Mouse (Mus musculus) large intestine, adult 2 months (tissue): ENCODE data around the gene Ube2s. TPM values are rescaled to one million over a fixed set of nuclear protein-coding genes. Genes with fewer than 3 reads are reported as not detected.
"Not testable (repeated sequence)": the region's sequence is repeated elsewhere in the genome, so short reads cannot be mapped to it uniquely, and the experiment has no call there.

Source experiments
- DNase-seq: peaks from one replicate; pipeline ENCODE4 v3.0.0-alpha.2; 2012; ENCODE audit warnings: low read depth, low spot score
- WGBS: fragments of 180-500 bp; shearing (Covaris S2); methylation state at CpG from one replicate; pipeline ENCODE4 v1.1.7; 2018; 5-methylcytosine and 5-hydroxymethylcytosine counted together
- polyA plus RNA-seq: library from polyadenylated mRNA; depleted of rRNA; stranded (reverse); fragments of >200 nt; gene quantifications from 2 replicates; pipeline ENCODE4 v1.2.3, GENCODE M21; 2012

Ube2s gene
- polyA plus RNA-seq, 1 experiment = 501 TPM

DNA sequence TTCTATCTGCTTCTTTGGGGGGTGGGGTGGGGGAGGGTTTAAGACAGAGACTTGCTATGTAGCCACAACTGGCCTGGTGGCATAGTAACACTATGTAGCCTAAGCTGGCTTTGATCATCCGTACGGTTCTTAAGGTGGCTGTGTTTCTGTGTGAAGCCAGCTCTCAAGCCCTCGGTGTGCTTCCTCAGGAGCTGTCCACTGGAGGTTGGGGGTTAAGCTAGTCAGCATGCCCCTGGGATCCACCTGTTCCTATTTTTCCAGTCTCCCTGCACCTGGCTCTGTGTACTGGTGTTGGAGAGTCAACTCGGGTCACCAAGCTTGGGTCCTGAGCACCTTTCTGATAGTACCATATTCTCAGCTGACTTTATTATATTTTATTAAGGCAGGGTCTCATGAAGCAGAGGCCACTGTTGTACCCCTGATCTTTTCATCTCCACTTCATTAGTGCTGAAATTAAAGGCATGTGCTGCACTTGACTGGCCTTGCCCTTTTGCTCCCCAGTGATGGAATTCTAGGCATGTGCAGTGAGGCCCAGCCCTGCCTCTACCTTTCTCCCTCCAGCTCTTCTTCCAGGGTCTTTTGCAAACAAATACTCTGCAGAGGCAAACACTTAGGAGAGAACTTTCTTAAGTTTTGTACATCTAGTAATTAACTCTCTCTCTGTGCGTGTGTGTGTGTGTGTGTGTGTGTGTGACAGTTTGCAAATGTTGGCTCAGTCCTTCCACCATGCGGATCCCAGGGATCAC, 9.9 kb upstream of the Ube2s start:
- DNase-seq = no peak
- WGBS = 66% methylated on average over 6 of the region's 6 CpGs

DNA sequence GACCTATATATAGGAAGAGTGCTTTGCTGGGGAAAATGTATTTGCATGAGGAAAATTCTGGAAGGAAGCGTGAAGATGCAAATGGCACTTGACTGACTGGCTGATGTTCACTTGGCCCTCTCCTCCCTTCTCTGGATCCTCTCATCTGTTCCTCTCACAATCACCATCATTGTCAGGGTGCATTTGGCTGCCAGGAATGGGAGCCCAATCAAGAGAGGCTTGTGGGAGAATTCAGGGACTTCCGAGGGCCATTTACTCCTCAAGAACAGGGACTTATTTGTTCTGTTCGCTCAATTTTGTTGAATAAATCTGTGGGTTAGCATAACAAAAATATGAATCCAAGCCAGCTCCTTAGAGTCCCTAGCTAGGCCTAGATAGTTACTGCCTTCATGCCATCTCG, 9.3 kb upstream of the Ube2s start:
- WGBS = 78% methylated on average over 4 of the region's 4 CpGs
- no peak for DNase-seq

DNA sequence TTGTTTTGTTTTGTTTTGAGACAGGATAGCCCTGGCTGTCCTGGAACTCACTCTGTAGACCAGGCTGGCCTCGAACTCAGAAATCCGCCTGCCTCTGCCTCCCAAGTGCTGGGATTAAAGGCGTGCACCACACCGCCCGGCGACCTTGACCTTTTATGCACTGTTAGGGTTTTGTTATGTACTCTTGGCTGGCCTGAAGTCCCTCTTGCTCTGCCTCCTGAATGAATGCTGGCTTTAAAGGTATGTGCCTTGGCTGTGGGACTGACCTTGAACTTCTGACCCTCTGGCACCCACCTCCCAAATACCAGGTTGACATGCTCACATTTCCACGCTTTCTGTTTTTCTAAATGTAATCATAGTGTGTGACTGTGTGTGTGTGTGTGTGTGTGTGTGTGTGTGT, 8.5 kb upstream of the Ube2s start:
- not testable (repeated sequence) for DNase-seq
- 85% methylated on average over 7 of the region's 7 CpGs for WGBS

DNA sequence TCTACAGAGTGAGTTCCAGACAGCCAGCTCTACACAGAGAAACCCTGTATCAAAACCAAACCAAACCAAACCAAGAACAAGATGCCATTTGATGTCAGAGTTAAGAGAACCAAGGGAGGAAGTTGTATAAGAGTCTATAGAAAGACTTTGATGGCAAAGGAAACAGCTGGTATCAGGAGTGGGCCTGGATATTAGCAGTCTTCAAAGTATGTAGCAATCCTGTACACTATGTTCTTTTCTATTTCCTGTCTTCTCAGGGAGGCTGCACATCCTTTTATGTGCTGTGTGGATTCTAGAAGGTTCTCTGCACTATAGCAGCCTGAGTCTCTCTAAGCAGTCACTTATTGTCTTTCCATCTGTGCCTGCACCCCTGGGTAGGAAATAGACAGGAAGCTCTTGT, 4.2 kb upstream of the Ube2s start:
- DNase-seq = no peak

DNA sequence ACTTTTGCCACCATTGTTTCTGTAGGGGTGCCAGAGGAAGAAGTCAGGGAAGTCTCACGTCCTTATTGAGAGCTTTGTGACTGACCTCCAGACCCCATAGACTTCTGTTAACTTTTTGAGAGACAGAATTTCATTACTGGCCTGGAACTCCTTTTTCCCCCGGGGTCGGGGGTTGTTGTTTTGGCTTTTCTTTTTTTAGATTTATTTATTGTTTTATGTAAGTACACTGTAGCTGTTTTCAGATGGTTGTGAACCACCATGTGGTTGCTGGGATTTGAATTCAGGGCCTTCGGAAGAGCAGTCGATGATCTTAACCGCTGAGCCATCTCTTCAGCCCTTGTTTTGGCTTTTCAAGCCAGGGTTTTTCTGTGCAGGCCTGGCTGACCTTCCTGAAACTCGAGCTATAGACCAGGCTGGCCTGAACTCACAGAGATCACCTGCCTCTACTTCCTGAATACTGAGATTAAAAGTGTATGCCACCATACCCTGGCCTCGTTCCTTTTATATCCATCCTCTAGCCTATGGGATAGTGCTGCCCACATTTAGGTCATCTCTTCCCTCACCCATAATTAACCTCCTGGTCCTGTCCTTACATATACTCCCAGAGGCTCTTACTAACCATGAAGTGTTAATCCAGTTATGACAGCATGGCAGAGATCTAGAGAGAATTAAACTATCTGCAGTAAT, 858 bp upstream of the Ube2s start:
- WGBS = 9% methylated on average over 8 of the region's 8 CpGs
- no peak for DNase-seq

DNA sequence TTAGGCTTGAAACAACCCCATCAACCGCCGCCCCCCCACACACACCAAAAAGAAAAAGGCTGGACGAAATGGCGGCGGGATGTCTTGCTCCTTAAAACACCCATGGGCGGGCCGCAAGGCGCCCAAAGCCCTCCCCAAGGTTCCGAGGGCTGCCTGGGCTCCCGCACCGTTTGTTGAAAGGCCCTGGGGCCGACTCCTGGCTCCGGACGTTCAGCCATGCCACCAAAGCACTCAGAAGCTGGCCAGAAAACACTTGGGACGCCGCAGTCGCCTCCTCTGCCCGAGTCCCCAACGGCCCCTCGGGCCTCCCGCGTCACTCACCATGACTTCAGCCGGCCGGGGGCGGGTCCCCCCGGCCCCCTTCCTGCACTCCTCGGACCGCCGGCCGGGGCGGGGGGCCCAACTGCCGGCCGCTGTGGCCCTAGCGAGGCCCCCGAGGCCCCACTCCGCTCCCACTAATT, 518 bp downstream of the Ube2s start:
- no peak for DNase-seq
- WGBS = under 1% methylated on average over 31 of the region's 36 CpGs

DNA sequence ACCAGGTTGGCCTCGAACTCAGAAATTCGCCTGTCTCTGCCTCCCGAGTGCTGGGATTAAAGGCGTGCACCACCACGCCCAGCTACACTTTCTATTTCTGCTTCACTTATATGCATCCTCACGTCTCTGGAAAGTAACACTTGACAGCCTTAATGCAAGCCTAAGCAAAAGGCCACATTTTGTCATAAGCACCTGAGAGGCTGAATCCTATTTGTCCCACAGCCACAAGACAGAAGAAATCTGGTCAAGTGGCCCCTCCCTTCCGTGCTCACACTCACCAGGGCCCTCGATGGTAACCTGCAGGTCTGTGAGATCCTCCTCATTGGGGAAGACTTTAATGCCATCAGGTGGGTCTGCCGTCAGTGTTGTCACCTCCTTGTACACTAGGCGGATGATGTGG, 1.3 kb downstream of the Ube2s start:
- 18% methylated on average over 10 of the region's 10 CpGs for WGBS
- not testable (repeated sequence) for DNase-seq

DNA sequence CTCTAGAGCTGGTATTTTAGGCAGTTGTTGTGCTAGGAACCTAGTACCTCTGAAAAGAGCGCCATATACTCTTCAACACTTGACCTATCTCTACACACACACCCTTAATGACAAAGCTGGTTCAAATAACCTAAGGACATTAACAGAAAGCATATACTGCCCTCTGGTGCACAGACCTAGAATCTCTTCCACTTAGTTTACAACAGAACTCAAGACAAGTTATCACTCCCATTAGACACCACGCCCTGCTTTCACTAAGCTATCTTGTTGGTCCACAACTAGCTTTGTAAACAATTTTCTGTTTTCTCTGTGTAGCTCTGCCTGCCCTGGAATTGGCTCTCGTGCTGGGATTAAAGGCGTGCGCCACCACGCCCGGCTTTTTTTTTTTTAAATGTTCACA, 5.7 kb downstream of the Ube2s start:
- 64% methylated on average over 7 of the region's 7 CpGs for WGBS
- no peak for DNase-seq

DNA sequence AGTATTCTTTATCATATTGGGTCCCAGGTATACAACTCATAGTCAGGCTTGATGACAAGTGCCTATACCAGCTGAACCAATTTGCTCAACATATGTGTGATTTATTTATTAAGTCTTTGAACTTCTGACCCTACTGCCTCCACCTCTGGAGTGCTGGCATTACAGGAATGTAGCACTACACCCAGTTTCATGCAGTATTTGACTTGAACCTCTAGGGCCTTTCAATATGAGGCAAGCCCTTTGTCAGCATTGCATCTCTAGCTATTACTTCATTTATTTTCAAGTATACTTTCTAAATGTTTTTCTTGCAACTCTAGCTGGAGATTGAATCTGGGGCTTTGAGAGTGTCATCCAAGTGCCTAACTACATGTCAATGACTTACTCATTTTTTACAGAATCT, 10.1 kb downstream of the Ube2s start:
- DNase-seq = no peak

DNA sequence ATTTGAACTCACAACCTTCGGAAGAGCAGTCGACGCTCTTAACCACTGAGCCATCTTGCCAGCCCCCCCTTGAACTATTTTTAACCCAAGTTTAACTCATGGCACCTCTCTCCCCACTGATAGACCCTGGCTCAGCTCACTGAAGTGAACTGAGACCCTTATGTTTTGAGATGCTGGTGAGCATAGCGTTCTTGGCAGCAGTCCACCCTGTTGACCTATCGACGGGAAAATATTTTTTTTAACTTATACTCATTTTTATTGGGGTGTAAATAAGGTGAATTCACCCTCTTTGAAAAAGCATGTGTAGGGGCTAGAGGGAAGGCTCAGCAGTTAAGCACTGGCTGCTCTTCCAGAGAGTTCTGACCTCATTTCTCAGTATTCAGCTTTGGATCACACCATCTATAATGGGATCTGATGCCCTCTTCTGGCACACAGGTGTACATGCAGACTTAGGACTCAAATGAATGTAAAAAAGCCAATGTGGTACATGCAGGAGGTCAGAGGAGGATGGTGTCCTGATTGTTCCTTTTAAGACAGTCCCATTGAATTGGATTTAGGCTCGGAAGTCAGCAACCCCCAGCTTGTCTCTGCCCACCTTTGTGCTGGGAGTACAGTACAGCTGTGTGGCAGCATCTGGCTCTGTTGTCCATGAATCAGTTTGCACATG, 16.5 kb downstream of the Ube2s start:
- no peak for DNase-seq
- WGBS = 62% methylated on average over 7 of the region's 7 CpGs

DNA sequence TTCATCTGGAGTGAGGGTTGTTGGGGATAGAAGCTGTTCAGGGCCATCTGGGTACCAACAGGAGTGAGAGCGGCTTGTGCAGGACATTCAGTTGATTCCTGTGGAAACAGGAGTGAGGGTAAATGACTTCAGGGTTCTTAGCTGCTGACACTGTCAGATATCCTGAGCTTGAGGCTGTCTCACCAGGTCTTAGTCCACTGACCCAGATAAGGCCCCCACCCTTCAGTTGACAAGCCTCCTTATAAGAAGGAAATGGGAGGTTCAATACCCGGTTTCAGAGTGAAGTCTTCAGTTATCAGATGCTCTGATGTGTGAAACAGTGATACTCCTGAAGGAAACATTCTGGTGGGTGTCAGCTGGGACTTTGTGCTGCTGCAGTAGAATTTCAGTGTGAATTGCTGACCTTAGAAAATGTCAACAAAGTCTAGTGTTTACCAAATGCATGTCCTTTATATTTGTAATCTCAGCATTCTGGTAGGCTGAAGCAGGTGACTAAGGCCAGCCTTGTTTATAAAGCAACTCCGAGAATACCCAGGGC, 17.7 kb downstream of the Ube2s start:
- no peak for DNase-seq
- 55% methylated on average over 3 of the region's 3 CpGs for WGBS

DNA sequence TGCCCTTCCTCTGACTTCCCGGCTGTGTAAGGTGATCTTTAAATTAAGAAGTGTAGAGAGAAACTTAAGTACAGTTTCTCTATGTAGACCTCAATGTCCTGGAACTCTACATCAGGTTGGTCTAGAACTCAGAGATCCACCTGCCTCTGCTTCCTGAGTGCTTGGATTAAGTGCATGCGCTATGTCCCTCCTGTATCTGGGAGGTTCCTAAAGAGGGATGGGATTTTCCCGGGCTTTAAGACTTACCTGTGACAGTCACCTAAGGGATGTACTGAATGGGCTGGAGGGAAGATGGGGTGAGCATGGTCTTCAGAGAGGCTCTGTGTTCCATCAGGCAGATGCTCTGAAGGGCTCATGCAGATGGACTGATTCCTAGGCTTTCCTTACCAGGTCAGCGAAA, 18.7 kb downstream of the Ube2s start:
- DNase-seq = no peak
- WGBS = 24% methylated on average over 4 of the region's 4 CpGs

DNA sequence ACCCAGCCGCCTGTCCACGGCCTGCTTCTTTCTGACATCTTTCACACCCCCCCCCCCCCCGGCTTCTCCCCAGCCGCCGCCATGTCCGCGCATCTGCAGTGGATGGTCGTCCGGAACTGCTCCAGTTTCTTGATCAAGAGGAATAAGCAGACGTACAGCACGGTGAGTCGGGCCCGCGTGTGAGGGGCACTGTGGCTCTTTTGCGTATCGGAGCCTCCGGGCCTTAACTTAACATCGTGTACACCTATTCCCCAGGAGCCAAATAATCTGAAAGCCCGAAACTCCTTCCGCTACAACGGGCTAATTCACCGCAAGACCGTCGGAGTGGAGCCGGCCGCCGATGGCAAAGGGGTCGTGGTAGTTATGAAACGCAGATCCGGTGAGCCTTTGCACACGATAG, 19.1 kb downstream of the Ube2s start:
- WGBS = under 1% methylated on average over 31 of the region's 31 CpGs
- not testable (repeated sequence) for DNase-seq

DNA sequence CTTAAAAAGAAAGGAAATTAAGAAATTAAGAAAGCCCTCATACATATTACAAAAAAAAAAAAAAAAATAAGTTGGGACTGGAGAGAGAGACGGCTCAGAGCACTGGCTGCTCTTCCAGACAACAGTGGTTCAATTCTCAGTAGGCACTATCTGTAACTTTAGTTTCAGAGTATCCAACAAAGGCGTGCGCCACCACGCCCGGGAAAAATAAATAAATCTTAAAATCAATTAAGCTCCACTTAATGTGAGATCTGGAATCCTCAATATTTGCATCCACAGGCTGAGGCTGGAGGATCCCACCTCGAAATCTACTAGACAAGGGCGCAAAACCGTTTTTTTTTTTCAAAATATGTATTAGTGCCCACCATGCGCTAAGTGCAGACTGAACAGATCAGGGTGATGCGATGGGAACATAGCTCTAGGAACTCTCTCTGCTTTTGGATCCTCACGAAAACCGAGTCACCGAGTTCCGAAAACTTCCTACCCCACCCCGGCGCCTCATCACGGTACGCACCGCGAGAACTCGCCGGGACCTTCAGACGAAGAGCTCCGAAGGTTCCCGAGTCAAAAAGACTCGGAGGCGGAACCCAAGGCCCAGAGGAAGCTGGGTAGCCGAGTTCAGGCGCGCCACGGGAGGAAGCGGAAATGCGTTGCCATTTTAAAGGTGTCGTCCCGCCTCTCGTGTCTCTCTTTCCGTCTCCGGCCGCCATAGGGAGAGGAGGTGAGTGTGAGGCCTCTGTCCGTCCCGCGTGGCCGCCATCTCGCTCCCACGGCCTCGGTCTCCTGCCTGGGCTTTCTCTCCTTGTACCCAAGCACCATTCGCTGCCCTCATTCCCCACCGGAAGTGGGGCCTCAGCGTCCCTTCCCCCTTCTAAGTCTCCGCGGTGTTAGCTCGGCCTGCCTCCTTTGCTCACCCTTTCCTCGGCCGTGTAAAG, 19.8 kb downstream of the Ube2s start, which contains the start of gene Rpl28:
TSS of gene Rpl28 (plus strand) at position 597 of the 935 bp plus-strand sequence.
- DNase-seq = peak; percentile 96

DNA sequence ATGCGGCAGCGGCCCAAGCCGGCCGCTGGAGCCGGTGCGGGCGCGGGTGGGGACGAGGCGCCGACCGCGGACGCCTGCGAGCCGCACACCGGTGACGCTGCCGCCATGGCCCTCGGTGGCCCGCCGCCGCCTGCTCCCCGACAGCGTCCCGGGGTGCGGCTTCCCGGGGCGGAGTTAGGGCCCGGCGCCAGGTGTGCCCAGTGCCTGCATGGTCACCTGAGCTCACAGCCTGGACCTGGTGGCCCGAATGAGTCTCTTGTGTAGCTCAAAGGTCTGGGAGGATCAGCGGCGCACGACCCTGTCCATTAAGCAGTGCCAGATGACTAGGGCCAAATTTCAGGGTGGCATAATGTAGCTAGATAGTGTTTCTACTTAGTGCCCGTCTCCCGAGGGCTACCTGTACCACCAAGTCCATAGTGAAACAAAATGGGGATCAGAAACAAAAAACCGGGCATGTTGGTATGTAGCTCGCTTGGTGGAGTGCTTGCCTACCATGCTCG, 22.9 kb downstream of the Ube2s start, which contains the start of gene Tmem238:
TSS of gene Tmem238 (minus strand) at position 221 of the 500 bp plus-strand sequence.
- WGBS = 5% methylated on average over 40 of the region's 40 CpGs
- no peak for DNase-seq

More for the DNA sequence above, 19.8 kb downstream of the Ube2s start, which contains the start of gene Rpl28:
- under 1% methylated on average over 54 of the region's 54 CpGs for WGBS

DNA sequence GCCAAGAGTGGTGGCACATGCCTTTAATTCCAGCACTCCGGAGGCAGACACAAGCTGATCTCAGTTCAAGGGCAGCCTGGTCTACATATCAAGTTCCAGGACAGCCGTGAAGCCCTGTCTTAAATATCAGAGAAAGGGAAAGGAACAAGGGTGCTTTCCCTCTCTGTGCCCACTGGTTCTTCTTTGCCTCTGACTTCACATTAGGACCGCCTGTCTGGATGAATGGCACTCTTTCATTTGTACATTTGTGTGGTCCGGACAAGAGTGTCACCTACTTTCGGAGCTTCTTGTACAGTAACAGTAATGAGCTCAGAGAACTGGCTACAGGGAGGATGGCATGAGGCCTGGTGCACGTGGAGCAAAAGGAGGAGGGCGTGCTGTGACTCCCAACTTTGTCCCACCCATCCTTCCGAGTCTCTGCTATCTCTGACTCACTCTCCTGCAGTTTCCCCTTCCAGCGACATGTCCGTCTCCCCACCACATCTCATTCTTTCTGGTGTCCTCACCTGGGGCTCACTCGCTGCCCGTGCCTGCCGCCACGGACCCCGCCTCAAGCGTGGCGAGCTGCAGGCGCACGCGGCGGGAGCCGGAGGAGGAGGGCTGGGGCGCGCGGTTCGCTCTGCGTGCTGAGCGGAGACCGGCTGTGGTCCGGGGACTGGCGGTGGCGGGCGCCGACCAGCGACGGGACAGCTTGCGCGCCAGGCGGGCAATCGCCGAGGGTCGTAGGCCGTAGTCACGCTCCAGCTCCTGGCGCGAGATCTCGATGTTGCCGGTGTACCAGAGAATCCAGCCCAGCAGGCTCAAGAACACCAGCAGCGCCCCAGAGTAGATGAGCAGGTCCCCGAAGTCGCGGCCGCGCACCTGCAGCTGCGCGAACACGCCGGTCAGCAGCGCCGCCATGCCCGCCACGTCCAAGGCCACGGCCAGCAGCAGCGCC, 23.6 kb downstream of the Ube2s start:
- DNase-seq = no peak

DNA sequence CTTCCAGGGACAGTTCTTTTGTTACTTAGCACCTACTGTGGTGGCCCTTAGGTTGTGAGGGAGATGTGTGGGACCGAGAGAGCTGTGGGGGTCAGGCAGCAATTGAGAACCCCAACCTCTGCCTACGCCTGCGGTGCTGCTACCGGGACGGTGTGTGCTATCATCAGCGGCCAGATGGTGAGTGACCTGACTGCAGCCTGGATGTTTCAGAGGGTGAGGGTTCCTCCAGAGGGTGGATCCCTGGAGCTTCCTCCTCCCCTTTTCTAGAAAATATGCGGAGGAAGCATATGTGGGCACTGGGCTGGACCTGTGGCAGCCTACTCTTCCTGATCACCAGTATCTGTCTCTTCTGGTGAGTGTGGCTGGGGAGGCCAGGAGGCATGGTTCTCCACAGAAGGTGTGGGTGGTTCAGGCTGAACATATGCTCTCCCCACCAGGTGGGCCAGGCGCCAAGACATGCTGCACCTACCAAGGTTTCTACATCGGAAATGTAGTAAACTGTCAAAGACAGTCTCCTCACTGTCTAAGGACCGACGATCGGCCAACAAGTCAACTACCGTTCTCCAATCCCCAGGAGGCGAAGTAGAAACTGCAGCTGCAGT, 28.6 kb downstream of the Ube2s start:
- 85% methylated on average over 14 of the region's 14 CpGs for WGBS
- no peak for DNase-seq

More for the DNA sequence above, 23.6 kb downstream of the Ube2s start:
- under 1% methylated on average over 64 of the region's 64 CpGs for WGBS

DNA sequence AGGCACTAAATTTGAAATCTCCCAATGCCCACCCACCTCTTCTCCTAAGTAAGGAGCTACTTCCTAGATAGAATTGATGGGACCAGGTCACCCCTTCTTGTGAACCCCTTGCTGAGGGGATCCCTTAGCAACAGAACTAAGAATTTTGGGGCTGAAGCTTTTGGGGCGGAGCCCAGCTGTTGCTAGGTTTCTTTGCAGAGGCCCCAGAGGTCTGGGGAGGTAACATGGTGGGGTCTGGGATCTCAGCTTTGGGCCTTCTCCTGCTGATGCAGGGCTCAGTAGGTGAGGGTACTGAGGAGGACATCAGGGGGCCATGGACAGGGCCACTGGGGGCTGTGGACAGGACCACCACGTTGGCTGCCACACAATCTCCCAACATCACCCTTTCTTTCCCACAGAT, 29.6 kb downstream of the Ube2s start, which contains the start of the genes Il11 and Tmem190:
TSS of gene Il11 (minus strand) at position 101 of the 400 bp plus-strand sequence.
TSS of gene Tmem190 (plus strand) at position 179 of the 400 bp plus-strand sequence.
- whole genome bisulfite sequencing = 80% methylated on average over 2 of the region's 2 CpGs
- no peak for DNase-seq
